Mouse (Mus musculus) limb, embryonic 15.5 days (tissue): ENCODE results near the gene Il2ra. TPM values are rescaled to one million over a fixed set of nuclear protein-coding genes. Genes with fewer than 3 reads are reported as not detected.

Source experiments
- ATAC-seq: fragments of 200-750 bp; cut with Nextera tagmentation; 2 replicates; pipeline ENCODE4 v1.8.0; 2017; ENCODE audit warnings: low read depth, moderate TSS enrichment; ENCODE audit not compliant: insufficient number of reproducible peaks, low FRiP score, low TSS enrichment
- H3K27ac ChIP-seq: fragments of 300-500 bp; sonication (generic); 2 replicates; pipeline ENCODE4 v1.5.1; 2015; ENCODE audit warnings: moderate library complexity, mild to moderate bottlenecking, inconsistent platforms
- H3K27me3 ChIP-seq: fragments of 300-500 bp; sonication (generic); 2 replicates; pipeline ENCODE4 v1.6.1; 2015; ENCODE audit warnings: inconsistent platforms
- H3K36me3 ChIP-seq: fragments of 300-500 bp; sonication (generic); 2 replicates; pipeline ENCODE4 v1.6.1; 2015; ENCODE audit warnings: inconsistent platforms
- H3K4me1 ChIP-seq: fragments of 300-500 bp; sonication (generic); 2 replicates; pipeline ENCODE4 v1.6.1; 2015; ENCODE audit warnings: inconsistent platforms
- H3K4me2 ChIP-seq: fragments of 300-500 bp; sonication (generic); 2 replicates; pipeline ENCODE4 v1.6.1; 2015; ENCODE audit warnings: mild to moderate bottlenecking, inconsistent platforms
- H3K4me3 ChIP-seq: fragments of 300-500 bp; sonication (generic); 2 replicates; pipeline ENCODE4 v1.5.1; 2015; ENCODE audit warnings: mild to moderate bottlenecking, inconsistent platforms
- H3K9ac ChIP-seq: fragments of 300-500 bp; sonication (generic); 2 replicates; pipeline ENCODE4 v1.6.1; 2015; ENCODE audit warnings: inconsistent platforms
- H3K9me3 ChIP-seq: fragments of 300-500 bp; sonication (generic); 2 replicates; pipeline ENCODE4 v1.6.1; 2016; ENCODE audit warnings: inconsistent platforms
- WGBS: fragments of 180-500 bp; shearing (Covaris S2); methylation state at CpG from one replicate; pipeline ENCODE4 v1.1.7; 2015; 5-methylcytosine and 5-hydroxymethylcytosine counted together
- polyA plus RNA-seq: library from polyadenylated mRNA; unstranded; fragments of >200 nt; fragmentation: Nextera tagmentation; extraction: Ambion mirVana; gene quantifications from 2 replicates; pipeline ENCODE4 v1.2.1, GENCODE M21; 2015

Gene Il2ra
- polyA plus RNA-seq, 1 experiment from 2014 or later, result not detected

DNA sequence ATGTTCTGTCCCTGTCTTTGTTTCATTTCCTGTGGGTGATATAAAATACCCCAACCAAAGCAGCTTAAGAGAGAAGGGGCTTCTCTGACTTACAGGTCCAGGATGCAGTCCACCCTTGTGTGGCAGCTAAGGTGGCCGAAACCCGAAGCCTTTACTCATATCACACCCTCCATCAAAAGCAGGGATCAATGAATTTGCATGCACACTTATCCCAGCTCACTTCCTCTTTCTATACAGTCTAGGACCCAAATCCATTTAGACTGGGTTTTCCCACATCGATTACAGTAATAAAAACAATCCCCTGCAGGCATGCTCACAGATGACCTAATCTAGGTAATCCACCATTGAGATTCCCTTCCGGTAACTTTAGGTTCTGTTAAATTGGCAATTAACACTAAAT, 43.9 kb downstream of the Il2ra start:
- H3K9ac ChIP-seq, result no peak overlapping the region
- WGBS, result 64% methylated on average over 4 of the region's 4 CpGs
- no peaks in the 10 kb centered on the region for H3K27me3 ChIP-seq
- no peak overlapping the region for H3K4me2 ChIP-seq
- no peak overlapping the region for H3K4me3 ChIP-seq
- ATAC-seq, result no peak
- no peaks in the 10 kb centered on the region for H3K9me3 ChIP-seq
- H3K27ac ChIP-seq, result no peak overlapping the region
- no peaks in the 10 kb centered on the region for H3K4me1 ChIP-seq
- no peaks in the 10 kb centered on the region for H3K36me3 ChIP-seq

DNA sequence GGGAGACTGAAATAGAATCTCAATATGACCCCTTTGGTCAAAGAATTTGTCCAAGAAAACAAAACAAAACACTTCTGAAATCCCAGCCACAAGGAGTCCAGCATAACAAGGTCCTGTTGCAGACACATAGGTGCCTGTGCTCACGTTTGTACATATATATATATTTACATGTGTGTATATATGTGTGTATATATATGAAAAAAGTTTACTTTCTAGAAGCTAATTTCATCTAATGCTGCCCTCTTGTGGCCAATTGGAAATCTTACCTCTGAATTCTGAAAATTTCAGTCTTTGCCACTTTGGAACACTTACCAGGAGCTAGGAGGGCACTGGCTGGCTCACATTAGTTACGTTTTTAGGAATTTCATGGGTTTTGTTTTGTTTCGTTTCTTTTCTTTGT, 44.8 kb downstream of the Il2ra start:
- Histone ChIP-seq H3K9me3 (no peaks in the 10 kb centered on the region), H3K4me2 (no peak overlapping the region), H3K4me1 (no peaks in the 10 kb centered on the region), H3K36me3 (no peaks in the 10 kb centered on the region), H3K27me3 (no peaks in the 10 kb centered on the region), H3K4me3 (no peak overlapping the region), H3K27ac (no peak overlapping the region), H3K9ac (no peak overlapping the region)
- no peak for ATAC-seq
- 25% methylated on average over 3 of the region's 3 CpGs for WGBS

DNA sequence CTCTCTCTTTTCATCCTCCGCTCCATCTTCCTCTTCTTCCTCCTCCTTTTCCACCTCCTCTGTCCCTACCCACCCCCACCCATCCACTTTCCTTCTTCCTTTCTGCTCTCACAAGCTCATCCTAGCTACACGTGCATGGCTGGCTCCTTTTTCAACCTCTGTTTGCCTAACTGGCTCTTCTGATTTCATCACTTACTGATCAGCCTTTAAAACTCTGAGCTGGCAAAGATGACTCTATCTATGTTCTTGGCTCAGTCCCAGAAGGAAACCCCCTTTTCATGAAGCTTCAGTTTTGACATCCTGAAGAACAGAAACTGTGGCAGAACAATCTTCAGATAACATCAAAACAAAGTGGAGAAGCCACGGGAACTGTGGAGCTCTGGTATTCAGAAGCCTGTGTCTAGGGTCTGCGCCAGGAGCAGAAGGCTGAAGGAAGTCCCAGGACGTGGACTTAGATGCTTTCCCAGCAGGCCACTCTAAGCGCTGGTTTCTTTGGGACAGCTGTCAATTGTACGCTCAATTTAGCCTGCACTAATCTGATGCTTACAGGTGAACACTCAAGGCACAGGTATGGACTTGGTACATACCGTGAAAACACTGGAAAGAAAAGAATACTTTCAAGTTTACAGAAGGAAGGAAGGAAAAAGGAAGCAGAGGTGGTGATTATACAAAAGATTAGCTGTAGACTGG, 47.7 kb downstream of the Il2ra start:
- no peaks in the 10 kb centered on the region for H3K36me3 ChIP-seq
- H3K4me1 ChIP-seq, result no peaks in the 10 kb centered on the region
- H3K4me2 ChIP-seq, result no peak overlapping the region
- no peaks in the 10 kb centered on the region for H3K9me3 ChIP-seq
- no peaks in the 10 kb centered on the region for H3K27me3 ChIP-seq
- no peak overlapping the region for H3K4me3 ChIP-seq
- 69% methylated on average over 8 of the region's 8 CpGs for WGBS
- no peak overlapping the region for H3K9ac ChIP-seq
- no peak for ATAC-seq
- H3K27ac ChIP-seq, result no peak overlapping the region

DNA sequence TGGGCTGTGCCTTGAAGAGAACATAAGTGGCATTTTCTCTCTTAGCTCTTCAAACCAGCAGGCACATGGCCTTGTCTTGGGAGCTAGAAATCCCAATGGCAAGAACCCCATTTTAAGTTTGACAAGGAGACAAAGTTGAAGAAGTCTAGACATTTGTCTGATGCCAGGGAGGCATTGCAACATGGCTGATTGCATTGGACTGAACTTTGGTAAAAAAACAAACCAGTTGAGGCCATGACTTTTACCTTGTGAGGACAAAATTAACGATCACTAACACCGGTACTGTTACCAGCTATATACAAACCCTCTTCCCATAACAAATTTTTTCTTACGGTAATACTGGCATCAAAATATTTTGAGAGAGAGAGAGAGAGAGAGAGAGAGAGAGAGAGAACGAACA, 50.7 kb downstream of the Il2ra start:
- H3K4me1 ChIP-seq, result no peaks in the 10 kb centered on the region
- no peak overlapping the region for H3K4me3 ChIP-seq
- no peaks in the 10 kb centered on the region for H3K27me3 ChIP-seq
- no peak overlapping the region for H3K27ac ChIP-seq
- H3K4me2 ChIP-seq, result no peak overlapping the region
- H3K9ac ChIP-seq, result no peak overlapping the region
- 86% methylated on average over 4 of the region's 4 CpGs for WGBS
- H3K36me3 ChIP-seq, result no peaks in the 10 kb centered on the region
- no peak for ATAC-seq
- no peaks in the 10 kb centered on the region for H3K9me3 ChIP-seq

DNA sequence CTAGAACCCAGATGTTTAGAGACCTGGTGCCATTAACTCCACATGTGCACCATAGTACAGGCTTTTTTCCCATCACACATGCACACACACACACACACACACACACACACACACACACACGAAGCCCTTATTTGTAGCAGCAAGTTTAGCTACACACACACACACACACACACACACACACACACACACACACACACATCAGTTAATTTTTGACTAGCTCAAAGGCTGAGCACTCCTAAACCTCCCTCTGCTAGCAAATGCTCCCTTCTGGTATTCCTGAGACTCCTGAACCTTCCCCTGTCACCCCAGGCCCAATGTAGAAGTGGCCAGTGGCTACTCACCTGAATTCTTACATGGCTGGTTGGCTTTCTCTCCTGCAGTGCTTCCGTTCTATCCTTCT, 51.5 kb downstream of the Il2ra start:
- no peaks in the 10 kb centered on the region for H3K9me3 ChIP-seq
- H3K4me3 ChIP-seq, result no peak overlapping the region
- no peak for ATAC-seq
- H3K27me3 ChIP-seq, result no peaks in the 10 kb centered on the region
- H3K4me2 ChIP-seq, result no peak overlapping the region
- 81% methylated on average over 2 of the region's 2 CpGs for WGBS
- no peak overlapping the region for H3K9ac ChIP-seq
- H3K27ac ChIP-seq, result no peak overlapping the region
- H3K4me1 ChIP-seq, result no peaks in the 10 kb centered on the region
- no peaks in the 10 kb centered on the region for H3K36me3 ChIP-seq

GRCm38 (mm10) chr2:11695867-11696266, 53.3 kb downstream of the Il2ra start:
- H3K27ac ChIP-seq, result no peak overlapping the region
- H3K9me3 ChIP-seq, result no peaks in the 10 kb centered on the region
- H3K36me3 ChIP-seq, result no peaks in the 10 kb centered on the region
- no peak overlapping the region for H3K9ac ChIP-seq
- no peak overlapping the region for H3K4me2 ChIP-seq
- ATAC-seq, result no peak
- no peaks in the 10 kb centered on the region for H3K27me3 ChIP-seq
- 64% methylated on average over 2 of the region's 2 CpGs for WGBS
- no peaks in the 10 kb centered on the region for H3K4me1 ChIP-seq
- no peak overlapping the region for H3K4me3 ChIP-seq

DNA sequence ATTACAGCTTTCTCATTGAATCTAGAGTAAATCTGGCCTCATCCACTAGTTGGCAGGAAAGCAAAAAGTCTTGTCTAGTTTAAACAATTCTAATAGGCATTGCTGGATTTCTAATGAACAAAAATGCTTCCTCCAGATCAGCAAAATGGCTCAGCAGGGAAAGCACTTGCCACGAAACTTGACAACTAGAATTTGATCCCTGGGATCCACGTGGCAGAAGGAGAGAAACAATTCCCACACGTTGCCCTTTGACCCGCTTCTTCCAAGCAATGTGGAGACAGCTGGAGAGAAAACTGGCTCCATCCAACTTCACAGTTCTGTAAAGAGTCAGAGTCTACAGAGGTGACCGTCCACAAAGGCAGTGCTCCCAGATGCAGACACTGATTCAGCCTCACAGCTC, 56.4 kb downstream of the Il2ra start:
- Histone ChIP-seq H3K9me3 (no peaks in the 10 kb centered on the region), H3K4me1 (no peaks in the 10 kb centered on the region), H3K9ac (no peak overlapping the region), H3K36me3 (no peaks in the 10 kb centered on the region), H3K27me3 (no peaks in the 10 kb centered on the region), H3K27ac (no peak overlapping the region), H3K4me2 (no peak overlapping the region), H3K4me3 (no peak overlapping the region)
- WGBS, result 56% methylated on average over 5 of the region's 5 CpGs
- no peak for ATAC-seq

GRCm38 (mm10) chr2:11699905-11700304, 57.3 kb downstream of the Il2ra start:
- 80% methylated on average over 2 of the region's 2 CpGs for WGBS
- H3K36me3 ChIP-seq, result no peaks in the 10 kb centered on the region
- no peak overlapping the region for H3K4me2 ChIP-seq
- no peak overlapping the region for H3K9ac ChIP-seq
- H3K9me3 ChIP-seq, result no peaks in the 10 kb centered on the region
- ATAC-seq, result no peak
- H3K27me3 ChIP-seq, result no peaks in the 10 kb centered on the region
- H3K4me3 ChIP-seq, result no peak overlapping the region
- H3K27ac ChIP-seq, result no peak overlapping the region
- H3K4me1 ChIP-seq, result no peaks in the 10 kb centered on the region

GRCm38 (mm10) chr2:11705201-11706025, 62.8 kb downstream of the Il2ra start, which contains the start of gene Il15ra:
Gene Il15ra, plus strand, starts transcription at chr2:11705290.
- Histone ChIP-seq H3K9ac (peak within 1 kb of the TSS; percentile 39), H3K36me3 (no peaks in the 10 kb centered on the region), H3K9me3 (no peaks in the 10 kb centered on the region), H3K4me1 (peaks cover 10% of the 10 kb centered on the region), H3K27ac (peak within 1 kb of the TSS; percentile 11; the same call in 1 of the 2 replicates), H3K4me2 (peak within 1 kb of the TSS; percentile 96), H3K4me3 (peak within 1 kb of the TSS; percentile 64), H3K27me3 (peaks cover 5% of the 10 kb centered on the region; the same call in 1 of the 2 replicates)
- WGBS, result under 1% methylated on average over 37 of the region's 37 CpGs
- peak; percentile 21 for ATAC-seq

- Histone ChIP-seq H3K27me3 (peaks cover 5% of the 10 kb centered on the region; the same call in 1 of the 2 replicates), H3K36me3 (no peaks in the 10 kb centered on the region), H3K9ac (peak overlapping the region; percentile 39), H3K9me3 (no peaks in the 10 kb centered on the region), H3K4me1 (peaks cover 10% of the 10 kb centered on the region), H3K4me3 (peak overlapping the region; percentile 64), H3K27ac (no peak overlapping the region), H3K4me2 (peak overlapping the region; percentile 96)
- 3% methylated on average over 28 of the region's 28 CpGs for WGBS
- no peak for ATAC-seq
These were observed 63.6 kb downstream of the Il2ra start for GRCm38 (mm10) chr2:11706030-11706745.

- Histone ChIP-seq H3K27ac (no peak overlapping the region), H3K36me3 (no peaks in the 10 kb centered on the region), H3K4me2 (peak overlapping the region; percentile 96), H3K27me3 (peaks cover 5% of the 10 kb centered on the region; the same call in 1 of the 2 replicates), H3K4me3 (peak overlapping the region; percentile 64; the same call in 1 of the 2 replicates), H3K9ac (no peak overlapping the region), H3K9me3 (no peaks in the 10 kb centered on the region), H3K4me1 (peaks cover 10% of the 10 kb centered on the region)
- ATAC-seq, result no peak
- WGBS, result 32% methylated on average over 6 of the region's 6 CpGs
These were observed 64.1 kb downstream of the Il2ra start for GRCm38 (mm10) chr2:11706746-11707065.

DNA sequence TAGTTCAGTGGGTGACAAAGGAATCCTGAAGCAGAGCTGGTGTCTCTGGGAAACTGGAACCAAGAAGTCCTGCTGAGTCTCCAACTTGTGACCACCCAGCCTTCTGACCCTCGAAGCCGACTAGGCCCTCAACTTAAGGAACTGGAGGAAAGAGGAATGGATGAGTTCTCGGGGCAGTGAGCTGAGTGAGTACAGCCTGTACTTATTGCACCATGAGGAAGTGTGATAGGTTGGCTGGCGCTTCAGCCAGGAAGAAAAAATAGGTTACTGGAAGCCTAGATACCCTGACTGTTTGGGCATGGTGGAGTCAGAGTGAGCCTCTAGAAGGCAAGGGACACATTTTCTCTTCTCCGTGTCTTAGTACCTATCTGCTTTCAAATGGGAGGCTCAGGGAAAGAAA, 65.9 kb downstream of the Il2ra start:
- Histone ChIP-seq H3K27me3 (peaks cover 5% of the 10 kb centered on the region; the same call in 1 of the 2 replicates), H3K36me3 (no peaks in the 10 kb centered on the region), H3K9ac (no peak overlapping the region), H3K9me3 (no peaks in the 10 kb centered on the region), H3K27ac (no peak overlapping the region), H3K4me2 (no peak overlapping the region), H3K4me1 (peaks cover 10% of the 10 kb centered on the region), H3K4me3 (no peak overlapping the region)
- no peak for ATAC-seq
- WGBS, result 85% methylated on average over 5 of the region's 5 CpGs
